ENCODE assay signal across 28 mouse cellular contexts in the genomic region with DNA sequence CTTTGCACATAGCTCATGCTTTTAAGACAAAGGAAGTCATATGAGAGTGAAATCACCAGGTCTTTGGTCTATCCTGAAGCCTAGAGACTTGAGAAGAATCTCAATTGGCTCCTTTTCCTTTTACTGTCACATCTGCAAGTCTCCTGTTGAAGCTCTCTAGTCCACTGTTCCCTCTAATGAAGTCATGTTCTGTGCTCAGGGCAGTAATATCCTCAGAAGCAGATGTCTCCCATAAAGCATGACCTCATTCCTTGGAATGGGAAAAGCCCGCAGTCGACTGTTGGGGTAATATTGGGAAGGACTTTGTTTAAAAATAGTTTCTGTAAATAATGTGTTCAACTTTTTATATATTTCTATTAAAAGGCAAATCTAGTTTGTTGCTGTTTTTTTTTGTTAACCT.
A peak's percentile ranks its signal among the peaks of the same experiment; 100 is the strongest.
DNase-seq lines count a peak whose midpoint lies in the region; ATAC-seq lines count a peak whose summit lies in the region.
"Had no signal": no experiment of that assay in that cellular context is flagged by ENCODE, and none has a peak within 500 bp of the region (broad histone marks: within the 10 kb centered on the region; RNA-seq: fewer than 3 reads in every experiment).

No protein-coding gene starts in this region.

- peak; percentile 10 for DNase-seq in embryonic facial prominence, embryonic 14.5 days (ENCODE audit: low spot score)
- DNase-seq in embryonic facial prominence, embryonic 10.5 days (ENCODE audit: low spot score): no peak
- DNase-seq in heart, adult 9 months (ENCODE audit: low spot score in 2 of 2): peak; percentile 3 to 5
- DNase-seq in MN1 (ENCODE audit: low spot score): peak; percentile 5
- DNase-seq in skeletal muscle tissue, adult 2 months (ENCODE audit: low read depth, low spot score): peak; percentile 32
- DNase-seq in ovary, postnatal 10 days (ENCODE audit: low spot score): no peak
- DNase-seq: adrenal gland, adult 8-10 months; adrenal gland, postnatal 25 days; cerebellum, adult 11-12 months; cerebellum, adult 8-10 months; cerebellum, postnatal 10 days; cerebellum, postnatal 36 days; embryo, embryonic 11 days; forebrain, postnatal 0 days; gastrocnemius, postnatal 10 days; gastrocnemius, postnatal 36 days; heart, postnatal 14 days; heart, postnatal 4 days had no signal

- no peak overlapping the region for H3K4me2 ChIP-seq in embryonic facial prominence, embryonic 14.5 days (ENCODE audit: low read depth, low read length)
- no peak overlapping the region for H3K4me2 ChIP-seq in heart, embryonic 11.5 days
- H3K4me2 ChIP-seq: embryonic facial prominence, embryonic 15.5 days; heart, embryonic 15.5 days; hindbrain, embryonic 14.5 days had no signal

- no peak for ATAC-seq in embryonic facial prominence, embryonic 14.5 days (ENCODE audit: low read depth)
- ATAC-seq in heart, embryonic 11.5 days (replicated peaks; ENCODE audit: insufficient number of reproducible peaks, low FRiP score, low TSS enrichment): no peak
- ATAC-seq: forebrain, embryonic 14.5 days; forebrain, postnatal 0 days; hindbrain, postnatal 0 days; inflammation-experienced regulatory T-cells, adult 6 months; intestine, embryonic 16.5 days; Patski had no signal

- H3K4me1 ChIP-seq in embryonic facial prominence, embryonic 14.5 days (ENCODE audit: control insufficient read depth, insufficient read depth, low read length): no peaks in the 10 kb centered on the region
- no peaks in the 10 kb centered on the region for H3K4me1 ChIP-seq in embryonic facial prominence, embryonic 10.5 days
- H3K4me1 ChIP-seq in heart, embryonic 11.5 days (ENCODE audit: control insufficient read depth, insufficient read depth, low read length): no peaks in the 10 kb centered on the region
- H3K4me1 ChIP-seq: embryonic facial prominence, embryonic 15.5 days; heart, embryonic 10.5 days; heart, embryonic 15.5 days had no signal

- no peaks in the 10 kb centered on the region for H3K36me3 ChIP-seq in embryonic facial prominence, embryonic 14.5 days (ENCODE audit: control insufficient read depth, insufficient read depth, low read length)
- H3K36me3 ChIP-seq in embryonic facial prominence, embryonic 10.5 days (replicated peaks): no peaks in the 10 kb centered on the region
- no peaks in the 10 kb centered on the region for H3K36me3 ChIP-seq in heart, embryonic 11.5 days (ENCODE audit: control insufficient read depth, insufficient read depth, low read length)
- H3K36me3 ChIP-seq: embryonic facial prominence, embryonic 15.5 days; heart, embryonic 10.5 days; heart, embryonic 15.5 days had no signal

- no peak overlapping the region for H3K4me3 ChIP-seq in embryonic facial prominence, embryonic 14.5 days (ENCODE audit: low read depth, low read length)
- H3K4me3 ChIP-seq in embryonic facial prominence, embryonic 10.5 days: no peak overlapping the region
- H3K4me3 ChIP-seq in heart, embryonic 11.5 days (ENCODE audit: low read depth, low read length): no peak overlapping the region
- H3K4me3 ChIP-seq: embryonic facial prominence, embryonic 15.5 days; heart, embryonic 10.5 days; heart, embryonic 15.5 days had no signal

- 76% methylated on average over 2 of the region's 2 CpGs for WGBS in embryonic facial prominence, embryonic 14.5 days
- 95% methylated on average over 2 of the region's 2 CpGs for WGBS in embryonic facial prominence, embryonic 10.5 days
- 89% methylated on average over 2 of the region's 2 CpGs for WGBS in heart, embryonic 11.5 days (ENCODE audit: insufficient replicate concordance)

- H3K27ac ChIP-seq in embryonic facial prominence, embryonic 14.5 days (replicated peaks; ENCODE audit: low read depth, low read length): no peak overlapping the region
- H3K27ac ChIP-seq in embryonic facial prominence, embryonic 10.5 days (replicated peaks): no peak overlapping the region
- H3K27ac ChIP-seq in heart, embryonic 11.5 days (ENCODE audit: low read depth, low read length): no peak overlapping the region
- H3K27ac ChIP-seq: embryonic facial prominence, embryonic 15.5 days; heart, embryonic 10.5 days; heart, embryonic 15.5 days; hindbrain, embryonic 14.5 days; hindbrain, postnatal 0 days had no signal

- no peak overlapping the region for H3K9ac ChIP-seq in embryonic facial prominence, embryonic 14.5 days (ENCODE audit: low read depth, low read length)
- no peak overlapping the region for H3K9ac ChIP-seq in heart, embryonic 11.5 days (ENCODE audit: low read depth, low read length)
- H3K9ac ChIP-seq: embryonic facial prominence, embryonic 15.5 days; forebrain, postnatal 0 days; heart, embryonic 15.5 days; hindbrain, embryonic 14.5 days had no signal

- H3K27me3 ChIP-seq in embryonic facial prominence, embryonic 14.5 days (replicated peaks; ENCODE audit: control insufficient read depth, insufficient read depth, low read length): peaks cover 15% of the 10 kb centered on the region; the same call in 1 of the 2 replicates
- peaks cover 50% of the 10 kb centered on the region for H3K27me3 ChIP-seq in embryonic facial prominence, embryonic 10.5 days (replicated peaks; ENCODE audit: low read depth, poor library complexity, severe bottlenecking)
- H3K27me3 ChIP-seq in heart, embryonic 11.5 days (ENCODE audit: control insufficient read depth, insufficient read depth, low read length): no peaks in the 10 kb centered on the region
- H3K27me3 ChIP-seq: heart, embryonic 15.5 days had no signal

- no peaks in the 10 kb centered on the region for H3K9me3 ChIP-seq in embryonic facial prominence, embryonic 14.5 days (ENCODE audit: control insufficient read depth, low read length)
- no peaks in the 10 kb centered on the region for H3K9me3 ChIP-seq in embryonic facial prominence, embryonic 10.5 days
- no peaks in the 10 kb centered on the region for H3K9me3 ChIP-seq in heart, embryonic 11.5 days (replicated peaks; ENCODE audit: control insufficient read depth, low read length)
- H3K9me3 ChIP-seq: embryonic facial prominence, embryonic 15.5 days; heart, embryonic 10.5 days; heart, embryonic 15.5 days had no signal

Comparison
In these comparisons a context has a peak if more than half of its experiments do, and no peak if none do; other contexts are left out.
1. DNase-seq: peak in embryonic facial prominence, embryonic 14.5 days (single experiment), heart, adult 9 months (2 of 2), MN1 (single experiment) and skeletal muscle tissue, adult 2 months (single experiment); none in embryonic facial prominence, embryonic 10.5 days (single experiment) and ovary, postnatal 10 days (single experiment).